Mouse (Mus musculus): ENCODE results near the gene Arhgap31.
A peak's percentile ranks its signal among the peaks of the same experiment; 100 is the strongest.
"Not testable (repeated sequence)": the region's sequence is repeated elsewhere in the genome, so short reads cannot be mapped to it uniquely, and the experiment has no call there.

The Arhgap31 gene

GRCm38 (mm10) chr16:38688531-38689264 lies 24.4 kb downstream of the Arhgap31 start:
- DNase-seq (ENCODE audit: extremely low read depth, low read depth) = no peak

DNA sequence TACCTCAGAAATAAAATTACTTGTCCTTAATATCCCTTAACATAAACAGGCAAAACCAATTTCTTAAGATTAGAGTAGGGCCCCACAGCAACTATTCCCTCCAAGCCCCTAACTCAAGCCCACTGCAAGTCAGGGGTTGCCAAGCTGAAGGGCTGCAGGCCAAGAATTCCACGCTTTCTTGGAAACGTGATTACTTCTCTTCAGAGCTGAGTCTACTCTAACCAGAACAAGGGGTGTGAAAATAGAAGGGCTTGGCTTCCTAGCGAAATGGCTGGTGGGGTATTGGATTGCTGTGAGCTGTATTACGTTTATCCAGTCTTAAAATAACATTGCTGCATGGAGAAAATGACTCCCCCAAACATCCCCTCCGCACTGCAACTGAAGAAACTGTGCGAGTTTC lies 25.4 kb downstream of the Arhgap31 start:
- DNase-seq (ENCODE audit: extremely low read depth, low read depth) = no peak

DNA sequence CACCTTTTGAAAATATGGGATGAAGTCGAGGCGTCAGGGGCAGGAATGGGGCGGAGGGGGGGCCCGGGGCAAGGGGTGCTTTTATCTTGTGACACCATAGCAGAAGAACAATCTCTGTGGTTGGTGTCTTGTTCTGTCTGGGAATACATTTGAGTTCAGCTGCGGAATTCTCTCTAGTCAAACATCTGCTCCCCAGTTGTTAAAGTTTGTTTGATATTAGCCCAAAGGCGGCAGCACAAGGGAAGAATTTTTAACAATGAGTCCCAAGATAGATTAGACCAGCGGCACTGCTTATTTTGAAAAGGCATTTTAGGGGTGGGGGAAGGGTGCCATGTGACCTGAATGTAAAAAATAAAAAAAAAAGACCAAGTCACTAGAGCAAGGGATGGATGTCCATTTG lies 30.0 kb downstream of the Arhgap31 start:
- no peak for DNase-seq (ENCODE audit: extremely low read depth, low read depth)

GRCm38 (mm10) chr16:38681313-38681712 lies 31.8 kb downstream of the Arhgap31 start:
- DNase-seq (ENCODE audit: extremely low read depth, low read depth) = no peak

GRCm38 (mm10) chr16:38679431-38680021 lies 33.5 kb downstream of the Arhgap31 start:
- no peak for DNase-seq (ENCODE audit: extremely low read depth, low read depth)

GRCm38 (mm10) chr16:38678853-38679252 lies 34.2 kb downstream of the Arhgap31 start:
- DNase-seq (ENCODE audit: extremely low read depth, low read depth) = no peak

DNA sequence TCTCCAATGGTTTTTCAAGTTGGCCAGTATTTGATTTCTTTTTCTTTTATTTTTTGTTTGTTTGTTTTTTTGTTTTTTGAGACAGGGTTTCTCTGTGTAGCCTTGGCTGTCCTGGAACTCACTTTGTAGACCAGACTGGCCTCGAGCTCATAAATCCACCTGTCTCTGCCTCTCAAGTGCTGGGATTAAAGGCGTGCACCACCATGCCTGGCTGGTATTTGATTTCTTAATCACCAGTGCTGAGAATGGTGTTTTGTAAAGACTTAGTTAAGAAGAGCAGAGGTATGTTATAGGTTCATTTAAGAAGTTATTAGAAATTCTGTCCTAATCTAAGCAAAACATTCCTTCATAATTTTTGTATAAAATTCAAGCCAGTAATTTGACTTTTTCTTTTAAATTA lies 35.1 kb downstream of the Arhgap31 start:
- DNase-seq (ENCODE audit: extremely low read depth, low read depth) = not testable (repeated sequence)

DNA sequence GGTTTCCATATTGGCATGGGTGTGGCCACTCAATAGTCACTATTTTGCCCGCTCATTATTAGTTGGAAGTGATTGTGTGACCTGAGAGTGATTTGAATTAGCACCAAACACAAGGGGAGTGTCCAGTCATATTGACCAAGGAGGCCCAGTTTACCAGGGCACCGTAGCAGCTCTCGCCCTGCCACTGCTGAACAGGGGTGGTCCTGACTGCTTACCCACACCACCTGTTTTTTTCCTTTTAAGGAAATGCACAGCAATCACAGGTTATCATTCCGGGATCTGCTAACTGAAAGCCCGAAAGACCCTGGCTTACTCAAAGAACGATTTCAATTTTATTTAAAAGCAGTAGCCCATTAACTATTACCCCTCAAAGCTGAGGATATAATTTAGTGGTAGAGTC lies 35.9 kb downstream of the Arhgap31 start:
- no peak for DNase-seq (ENCODE audit: extremely low read depth, low read depth)

DNA sequence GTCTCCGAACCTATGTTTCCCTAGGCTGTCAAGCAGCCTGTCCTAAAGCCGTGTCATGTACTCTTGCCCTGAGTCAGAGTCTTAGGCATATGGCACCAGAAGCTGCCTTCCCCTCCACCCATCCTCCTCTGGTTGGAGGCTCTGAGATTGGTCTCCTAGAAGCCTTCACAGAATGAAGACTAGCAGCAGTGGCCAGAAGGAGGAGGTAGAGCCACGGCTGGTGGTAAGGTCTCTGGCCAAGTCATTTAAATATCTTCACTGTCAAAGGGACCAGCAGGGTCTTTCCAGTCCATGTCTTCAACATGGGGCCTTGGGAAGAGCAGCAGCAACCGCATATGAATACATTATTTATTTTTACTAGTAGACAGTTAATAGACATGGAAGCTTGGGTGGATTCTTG lies 36.4 kb downstream of the Arhgap31 start:
- DNase-seq (ENCODE audit: extremely low read depth, low read depth) = no peak

DNA sequence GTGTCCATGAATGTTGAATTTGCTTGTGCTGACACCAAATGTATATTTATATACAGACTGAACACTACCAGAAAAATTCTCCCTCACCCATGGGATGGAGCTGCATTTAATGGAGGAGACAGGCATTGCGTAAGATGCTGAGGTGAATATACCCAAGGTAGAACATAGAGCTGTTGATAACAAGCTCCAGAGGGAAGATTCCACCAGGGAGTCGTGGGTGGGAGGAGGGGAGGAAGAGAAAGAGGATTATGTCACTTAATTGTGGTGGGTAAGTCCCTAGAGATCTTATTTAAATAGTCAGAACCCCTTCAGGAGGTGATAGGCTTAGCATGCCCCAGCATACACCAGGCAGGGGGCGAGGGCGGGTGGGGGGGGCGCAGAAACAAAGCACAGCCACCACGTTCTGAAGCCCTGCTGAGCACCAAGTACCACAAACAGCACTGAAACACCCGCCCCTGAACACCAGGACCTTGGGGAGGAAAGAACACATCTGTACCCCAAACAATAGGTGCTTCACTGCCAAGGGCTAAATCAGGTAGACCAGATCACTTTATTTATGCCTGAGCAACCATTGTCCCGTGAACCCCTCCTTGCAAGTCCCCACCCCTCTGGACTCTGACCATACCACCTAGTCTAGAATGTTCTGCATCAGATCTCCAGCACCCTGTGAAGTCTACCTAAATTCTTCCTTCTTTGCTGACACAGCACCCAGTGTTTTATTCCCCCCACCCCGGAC lies 37.3 kb downstream of the Arhgap31 start:
- DNase-seq (ENCODE audit: extremely low read depth, low read depth) = no peak

DNA sequence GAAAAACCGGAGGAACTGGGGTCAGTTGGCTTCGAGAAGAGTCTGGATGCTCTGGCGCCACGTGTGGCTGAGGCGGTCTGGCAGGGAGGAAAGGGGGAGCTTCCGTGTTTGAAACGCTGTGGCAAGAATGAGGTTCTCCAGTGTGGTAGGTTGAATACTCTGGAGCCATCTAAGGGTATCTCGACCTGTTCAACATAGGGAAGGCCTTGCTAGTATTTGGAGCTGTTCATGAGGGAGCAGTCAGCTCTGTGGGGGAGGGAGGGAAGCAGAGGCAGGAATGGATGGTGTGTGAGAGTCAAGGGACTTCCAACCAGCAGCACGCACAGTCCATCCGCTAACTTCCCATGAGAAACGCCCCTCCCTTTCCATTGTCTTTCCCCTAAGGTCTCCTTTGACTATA lies 38.2 kb downstream of the Arhgap31 start:
- no peak for DNase-seq (ENCODE audit: extremely low read depth, low read depth)

DNA sequence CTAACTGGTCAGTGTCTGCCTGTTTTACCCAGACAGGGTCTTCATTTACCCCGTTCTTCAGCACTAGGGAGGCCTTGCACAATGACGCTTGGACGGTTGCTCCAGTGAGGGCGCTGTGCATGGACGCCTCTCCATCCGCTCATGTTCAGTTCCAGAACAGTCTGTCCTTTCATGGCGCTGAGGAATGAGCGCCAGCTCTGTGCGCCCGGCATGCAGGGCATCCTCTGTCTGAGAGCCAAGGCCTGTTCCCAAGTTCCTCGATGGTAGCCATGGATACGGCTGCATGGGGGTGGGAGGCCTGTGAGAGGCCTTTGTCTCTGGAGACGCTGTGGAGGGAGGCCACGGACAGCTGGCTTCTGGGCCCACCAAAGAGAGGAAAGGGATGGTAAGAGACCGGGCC lies 39.6 kb downstream of the Arhgap31 start:
- DNase-seq (ENCODE audit: extremely low read depth, low read depth) = no peak

DNA sequence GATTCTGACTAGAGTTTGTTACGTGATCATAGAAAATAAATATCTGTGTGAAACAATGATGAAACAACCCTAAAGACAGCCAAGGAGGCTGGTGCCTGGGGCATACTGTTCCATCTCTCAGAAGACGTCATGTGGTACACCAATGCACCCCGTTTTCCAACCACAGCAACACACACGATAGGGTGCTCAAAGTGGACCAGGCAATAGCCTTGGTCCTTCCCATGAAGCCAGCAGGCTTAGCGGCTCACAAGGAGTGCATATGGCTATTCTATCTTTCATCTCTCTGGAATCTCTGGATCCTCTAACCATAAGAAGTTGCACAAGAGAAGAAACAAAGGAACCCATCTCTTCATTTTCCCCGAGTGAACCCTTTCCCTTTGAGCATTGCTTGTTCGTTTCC lies 40.1 kb downstream of the Arhgap31 start:
- no peak for DNase-seq (ENCODE audit: extremely low read depth, low read depth)

DNA sequence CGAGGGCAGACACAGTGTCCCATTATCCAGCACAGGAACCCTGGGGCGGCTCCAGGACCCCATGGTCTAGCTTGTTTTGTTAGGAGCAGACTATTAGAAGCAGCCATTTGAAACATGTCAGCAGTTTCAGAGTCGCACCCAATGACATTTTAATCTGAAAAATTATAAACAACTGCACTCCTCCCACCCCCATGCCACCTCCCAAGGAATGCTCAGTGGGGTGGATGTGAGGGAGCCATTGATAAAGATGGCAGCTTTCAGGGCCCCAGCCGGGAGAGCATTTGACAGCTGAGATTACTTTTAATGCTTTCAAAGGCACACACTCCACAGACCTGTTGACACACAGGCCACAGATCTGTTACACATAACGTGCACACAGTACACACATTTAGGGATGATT lies 40.7 kb downstream of the Arhgap31 start:
- DNase-seq (ENCODE audit: extremely low read depth, low read depth) = no peak

DNA sequence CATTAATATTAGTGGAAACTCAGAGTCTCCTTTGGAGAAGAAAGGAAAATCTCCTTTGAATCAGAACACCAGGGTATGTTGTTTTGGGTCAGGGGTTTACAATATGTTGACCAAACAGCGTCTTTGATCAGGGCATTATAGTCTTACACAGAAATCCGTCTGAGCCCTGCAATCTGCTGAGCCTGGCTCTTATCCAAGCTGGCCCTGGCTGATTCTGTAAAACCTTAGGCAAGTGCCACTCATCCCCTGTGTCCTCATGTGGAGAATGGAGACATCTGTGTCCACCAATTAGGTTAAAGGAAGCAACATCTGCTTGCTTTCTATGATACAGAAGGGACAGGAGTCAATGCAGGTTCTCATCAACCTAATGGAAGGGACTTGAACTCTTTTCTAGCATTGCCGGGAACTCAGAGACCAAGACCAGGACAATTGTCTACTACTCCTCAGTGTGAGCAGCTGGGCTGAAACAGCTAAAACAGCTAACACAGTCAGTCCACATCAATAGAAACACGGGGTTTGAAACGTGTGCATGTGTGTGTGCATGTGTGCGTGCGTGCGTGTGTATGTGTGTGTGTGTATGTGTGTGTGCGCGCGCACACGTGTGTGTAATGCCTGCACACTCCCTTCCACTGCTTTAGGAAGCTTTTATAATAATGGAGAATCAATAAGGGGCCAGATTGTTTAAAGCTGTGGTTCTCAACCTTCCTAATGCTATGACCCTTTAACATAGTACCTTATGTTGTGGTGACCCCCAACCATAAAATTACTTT lies 42.3 kb downstream of the Arhgap31 start:
- no peak for DNase-seq (ENCODE audit: extremely low read depth, low read depth)

GRCm38 (mm10) chr16:38668871-38669675 lies 44.0 kb downstream of the Arhgap31 start:
- DNase-seq (ENCODE audit: extremely low read depth, low read depth) = no peak

DNA sequence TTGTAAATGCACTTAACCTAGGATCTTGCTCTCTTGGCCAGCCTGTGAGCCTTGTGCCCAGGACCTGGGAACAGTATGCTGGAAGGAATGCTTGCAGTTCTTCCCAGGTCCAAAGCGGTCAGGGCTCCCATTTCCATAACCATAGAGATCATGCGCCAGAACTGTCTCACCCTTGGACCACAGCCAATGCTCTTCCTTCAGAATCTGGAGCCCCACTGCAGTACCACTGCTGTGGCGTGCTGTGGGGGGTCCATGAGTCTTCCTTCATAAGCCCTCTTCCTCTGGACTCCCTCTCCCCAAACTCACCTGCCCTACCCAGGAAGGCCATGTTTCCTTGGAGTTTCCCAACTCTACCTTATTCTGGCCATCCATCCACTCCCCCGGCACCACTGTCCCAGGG lies 46.6 kb downstream of the Arhgap31 start:
- no peak for DNase-seq (ENCODE audit: extremely low read depth, low read depth)

GRCm38 (mm10) chr16:38666016-38666415 lies 47.1 kb downstream of the Arhgap31 start:
- no peak for DNase-seq (ENCODE audit: extremely low read depth, low read depth)

GRCm38 (mm10) chr16:38662575-38662974 lies 50.5 kb downstream of the Arhgap31 start:
- no peak for DNase-seq (ENCODE audit: extremely low read depth, low read depth)

- DNase-seq (ENCODE audit: extremely low read depth, low read depth) = no peak
Measured at GRCm38 (mm10) chr16:38654308-38654707, 58.8 kb downstream of the Arhgap31 start.

DNA sequence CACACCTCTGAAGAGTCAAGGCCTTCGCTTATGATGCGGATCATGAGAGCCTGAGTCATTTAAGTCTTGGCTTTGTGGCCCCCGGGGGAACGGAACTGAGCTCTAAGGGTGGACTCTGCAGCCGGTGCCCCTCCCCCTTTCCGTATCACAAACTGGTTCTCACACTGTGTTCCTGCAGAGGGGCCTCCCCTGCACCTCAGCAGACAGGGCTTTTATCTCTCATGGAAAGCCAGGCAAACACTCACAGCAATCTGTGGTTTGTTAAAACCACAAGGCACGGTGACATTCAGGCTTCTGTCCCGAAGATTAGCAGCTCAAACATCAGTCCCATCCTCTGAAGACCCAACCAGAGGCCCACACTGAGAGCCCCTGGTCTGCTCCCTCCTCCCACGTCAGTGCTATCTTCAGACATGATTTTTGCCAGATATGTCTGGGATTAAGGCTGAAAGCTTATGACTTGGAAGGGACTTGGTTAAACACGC lies 59.6 kb downstream of the Arhgap31 start:
- DNase-seq (ENCODE audit: extremely low read depth, low read depth) = peak; percentile 42

Measured in MEL-GATA-1-ER (cell line).